Mouse (Mus musculus) liver, postnatal 0 days (tissue): Measurements from ENCODE around the gene Hpdl.

Source experiments
- CTCF ChIP-seq: sonication (generic); IDR thresholded peaks from 2 replicates; pipeline ENCODE4 v1.5.1; 2016; ENCODE audit warnings: antibody characterized with exemption, low read depth
- EP300 ChIP-seq: IDR thresholded peaks from 2 replicates; pipeline ENCODE4 v1.6.1; 2016; ENCODE audit warnings: antibody characterized with exemption, low read depth, mild to moderate bottlenecking

GRCm38 (mm10) chr4:116827819-116828218 lies 6.3 kb upstream of the Hpdl start:
- TF ChIP-seq CTCF (peak; percentile 83), EP300 (no peak)
